ENCODE assay signal across 9 mouse cellular contexts in genomic region chr1:120245661-120246131, GRCm38 (mm10). TPM values are rescaled to one million over a fixed set of nuclear protein-coding genes. Genes with fewer than 3 reads are reported as not detected.
DNase-seq lines count a peak whose midpoint lies in the region; ATAC-seq lines count a peak whose summit lies in the region.
"Had no signal": no experiment of that assay in that cellular context is flagged by ENCODE, and none has a peak within 500 bp of the region (broad histone marks: within the 10 kb centered on the region; RNA-seq: fewer than 3 reads in every experiment).

No protein-coding gene starts in this region.

- H3K9me3 ChIP-seq in midbrain, embryonic 15.5 days, result no peaks in the 10 kb centered on the region
- H3K9me3 ChIP-seq: embryonic facial prominence, embryonic 12.5 days had no signal

- DNase-seq in cerebellum, adult 9-10 months, result peak; percentile 5
- no peak for DNase-seq in cerebellum, adult 11 months
- peak; percentile 73 for DNase-seq in adrenal gland, postnatal 14 days
- DNase-seq in heart, adult 11 months, result peak; percentile 98
- DNase-seq in layer of hippocampus, postnatal 25 days (ENCODE audit: extremely low spot score in 1 of 2, low spot score in 1 of 2), result peak; percentile 29 to 47
- DNase-seq in urinary bladder, adult 2 months (ENCODE audit: low spot score), result no peak
- no peak for DNase-seq in embryo, embryonic 9.5 days (ENCODE audit: extremely low spot score)

- no peaks in the 10 kb centered on the region for H3K4me1 ChIP-seq in midbrain, embryonic 15.5 days
- H3K4me1 ChIP-seq: embryonic facial prominence, embryonic 12.5 days had no signal

- H3K36me3 ChIP-seq in midbrain, embryonic 15.5 days (replicated peaks), result no peaks in the 10 kb centered on the region
- H3K36me3 ChIP-seq: embryonic facial prominence, embryonic 12.5 days had no signal

- no peak overlapping the region for H3K4me3 ChIP-seq in midbrain, embryonic 15.5 days
- H3K4me3 ChIP-seq: embryonic facial prominence, embryonic 12.5 days had no signal

- no peak overlapping the region for H3K4me2 ChIP-seq in midbrain, embryonic 15.5 days
- H3K4me2 ChIP-seq: embryonic facial prominence, embryonic 12.5 days had no signal

- WGBS in midbrain, embryonic 15.5 days, result 40% methylated on average over 4 of the region's 4 CpGs

- H3K9ac ChIP-seq in midbrain, embryonic 15.5 days, result no peak overlapping the region
- H3K9ac ChIP-seq: embryonic facial prominence, embryonic 12.5 days had no signal

- ATAC-seq in midbrain, embryonic 15.5 days (replicated peaks), result peak; percentile 61

- H3K27ac ChIP-seq in midbrain, embryonic 15.5 days, result peak overlapping the region; percentile 13
- H3K27ac ChIP-seq: embryonic facial prominence, embryonic 12.5 days had no signal

- no peaks in the 10 kb centered on the region for H3K27me3 ChIP-seq in midbrain, embryonic 15.5 days (replicated peaks)
- H3K27me3 ChIP-seq: embryonic facial prominence, embryonic 12.5 days had no signal

RNA-seq across cellular contexts. Expression of gene Steap3, which starts 26.8 kb away (rescaled TPM):
- 20.8 and 29.6 TPM in 2 replicates for total RNA-seq in adrenal gland, postnatal 14 days (2021)
- 1 to 10 TPM; 6.9 to 7.0 TPM for total RNA-seq in layer of hippocampus, postnatal 25 days (2021)
- 4.1 and 4.9 TPM in 2 replicates for polyA plus RNA-seq in midbrain, embryonic 15.5 days (2015; fragmentation: Nextera tagmentation; extraction: Ambion mirVana)
- 34.7 and 39.8 TPM in 2 replicates for polyA plus RNA-seq in urinary bladder, adult 2 months (2012; rRNA removed)

Comparison
In these comparisons a context has a peak if more than half of its experiments do, and no peak if none do; other contexts are left out.
1. DNase-seq: peak in cerebellum, adult 9-10 months (single experiment), adrenal gland, postnatal 14 days (single experiment), heart, adult 11 months (single experiment) and layer of hippocampus, postnatal 25 days (2 of 2); none in cerebellum, adult 11 months (single experiment), urinary bladder, adult 2 months (single experiment) and embryo, embryonic 9.5 days (single experiment).